Mouse (Mus musculus) heart, adult 2 months (tissue): ENCODE measurements at regions not wholly inside any gene's neighbourhood (a gene's known extent, or its start where the extent isn't known, plus 50 kb on each side); places are given as distances from the start of the nearest gene placed in this dataset.

ENCODE experiments used
- CTCF ChIP-seq: fragments of 200-600 bp; IDR thresholded peaks from 2 replicates; pipeline ENCODE4 v1.8.1; 2022; ENCODE audit warnings: antibody characterized with exemption, mild to moderate bottlenecking, moderate library complexity
- POLR2A ChIP-seq: fragments of 200-500 bp; IDR thresholded peaks from 2 replicates; pipeline ENCODE4 v1.6.1; 2011; ENCODE audit warnings: mild to moderate bottlenecking, low read depth, low read length, control low read depth; ENCODE audit not compliant: insufficient read depth

DNA sequence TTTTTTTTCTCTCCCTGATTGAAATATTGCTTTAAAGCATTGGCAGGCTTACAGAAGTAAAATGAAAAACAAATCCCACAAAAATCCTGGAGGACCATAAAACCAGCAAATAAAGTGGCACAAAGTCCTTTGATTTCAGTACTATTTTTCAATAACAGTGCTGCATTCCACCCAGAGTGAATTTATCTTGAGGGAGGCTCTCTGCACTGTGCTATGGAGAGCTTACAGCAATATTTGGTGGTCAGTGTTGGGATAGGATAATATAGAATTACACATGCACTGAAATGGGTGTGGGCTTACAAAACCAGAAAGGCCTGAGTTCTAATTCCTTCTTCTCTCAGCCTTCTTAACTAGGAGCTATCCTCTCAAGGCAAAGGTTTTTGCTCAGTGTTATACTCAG is 211.6 kb downstream of the Emx2 start:
- TF ChIP-seq POLR2A (no peak), CTCF (no peak)
